Mouse (Mus musculus) thymus, adult 2 months (tissue): ENCODE measurements around the gene Ces1b.

Source experiments
- CTCF ChIP-seq: fragments of 200-500 bp; IDR thresholded peaks from 2 replicates; pipeline ENCODE4 v1.5.1; 2012; ENCODE audit warnings: mild to moderate bottlenecking, control low read depth, low read length, moderate library complexity, borderline replicate concordance; ENCODE audit not compliant: control insufficient read depth, poor library complexity, insufficient read depth; ENCODE audit errors: extremely low read depth
- POLR2A ChIP-seq: fragments of 200-500 bp; IDR thresholded peaks from 2 replicates; pipeline ENCODE4 v1.6.1; 2012; ENCODE audit warnings: mild to moderate bottlenecking, low read length, control low read depth, moderate library complexity; ENCODE audit not compliant: control insufficient read depth, poor library complexity, insufficient read depth; ENCODE audit errors: extremely low read depth

GRCm38 (mm10) chr8:93079887-93080286, at the start of gene Ces1b:
- TF ChIP-seq CTCF (no peak), POLR2A (no peak)
